Mouse (Mus musculus): ENCODE measurements around the gene Appbp2.

Appbp2 gene

DNA sequence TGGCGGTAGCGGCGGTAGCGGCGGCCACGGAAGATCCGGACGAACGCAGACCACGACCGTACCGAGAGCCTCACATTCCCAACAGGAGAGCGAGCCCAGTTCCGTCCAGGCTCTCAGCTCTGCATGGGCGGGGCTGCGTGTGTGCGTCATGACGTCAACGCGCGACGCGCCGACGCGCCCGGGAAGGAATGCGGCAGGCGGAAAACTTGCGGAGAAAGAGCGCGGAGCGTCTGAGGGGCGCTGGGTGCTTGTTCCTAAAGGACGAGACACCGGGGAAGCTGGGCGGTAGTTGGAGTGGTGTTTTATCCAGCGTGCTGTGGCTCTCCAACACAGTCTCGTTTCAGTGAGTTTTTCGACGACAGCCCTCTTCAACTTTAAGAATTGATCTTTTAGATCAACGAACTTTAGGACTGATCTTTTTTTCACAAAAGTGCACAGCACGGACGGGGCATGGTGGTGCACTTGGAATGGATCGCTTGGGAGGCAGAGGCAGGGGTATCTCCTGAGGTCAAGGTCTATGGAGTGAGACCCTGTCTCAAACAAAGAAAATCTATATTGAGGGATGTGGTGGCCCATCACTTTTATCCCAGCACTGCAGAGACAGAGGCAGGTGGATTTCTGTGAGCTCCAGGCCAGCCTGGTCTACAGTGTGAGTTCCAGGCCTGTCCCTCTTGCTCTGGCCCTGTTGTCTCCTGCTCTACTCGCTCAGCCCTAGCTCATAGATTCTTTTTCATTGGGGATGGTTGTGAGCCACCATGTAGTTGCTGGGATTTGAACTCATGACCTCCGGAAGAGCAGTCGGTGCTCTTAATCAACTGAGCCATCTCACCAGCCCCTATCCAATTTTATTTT lies at the start of gene Appbp2:
TSS of gene Appbp2 (minus strand) at position 141 of the 852 bp plus-strand sequence.
- peak; percentile 88 for DNase-seq (ENCODE audit: low spot score)

DNA sequence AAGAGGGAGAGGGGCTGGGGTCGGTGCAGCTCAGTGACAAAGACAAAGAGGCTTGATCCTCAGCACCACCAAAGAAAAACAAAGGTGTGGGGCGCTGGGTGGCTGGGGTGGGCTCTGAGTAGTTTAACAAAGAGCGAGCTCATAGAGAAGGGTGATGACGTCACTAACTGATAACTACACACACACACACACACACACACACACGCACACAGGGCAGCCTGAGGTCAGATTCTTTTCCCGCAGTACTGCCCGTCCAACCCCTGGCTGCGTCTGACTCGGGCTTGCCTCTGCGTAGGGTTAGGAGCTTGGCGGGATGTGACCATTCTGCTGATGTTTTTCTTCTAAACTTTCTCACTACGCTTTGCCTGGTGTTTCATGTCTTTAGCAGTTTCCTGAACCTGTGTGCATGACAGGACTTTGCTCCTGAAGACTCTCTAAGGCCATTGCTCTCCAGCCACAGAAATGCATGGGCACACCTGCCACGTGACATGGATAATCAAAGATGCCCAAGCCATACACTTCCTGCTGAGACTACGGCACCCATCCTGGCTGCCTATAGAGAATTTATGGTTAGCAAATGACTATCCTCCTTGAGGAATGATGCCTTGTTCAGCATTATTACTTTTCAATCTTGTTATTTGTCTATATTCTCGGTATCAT lies 46.4 kb upstream of the Appbp2 start:
- no peak for DNase-seq (ENCODE audit: low spot score)

DNA sequence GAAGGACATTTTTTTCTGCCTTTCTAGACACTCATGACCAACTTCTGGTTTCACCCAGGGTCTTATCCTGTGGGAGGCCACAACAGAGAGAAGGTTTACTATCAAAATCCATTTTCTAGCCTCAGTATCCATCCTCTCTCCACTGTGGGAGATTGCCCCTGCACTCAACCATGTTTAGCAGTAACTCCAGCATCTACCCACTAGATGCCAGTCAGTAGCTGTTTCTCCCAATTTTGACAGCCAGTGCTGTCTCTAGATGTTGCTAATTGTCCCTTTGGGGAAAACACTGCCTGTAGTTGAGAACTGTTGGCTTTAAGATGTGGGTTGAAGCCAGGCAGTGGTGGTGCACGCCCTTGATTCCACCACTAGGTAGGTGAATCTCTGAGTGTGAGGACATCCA lies 43.2 kb upstream of the Appbp2 start:
- no peak for DNase-seq (ENCODE audit: low spot score)

DNA sequence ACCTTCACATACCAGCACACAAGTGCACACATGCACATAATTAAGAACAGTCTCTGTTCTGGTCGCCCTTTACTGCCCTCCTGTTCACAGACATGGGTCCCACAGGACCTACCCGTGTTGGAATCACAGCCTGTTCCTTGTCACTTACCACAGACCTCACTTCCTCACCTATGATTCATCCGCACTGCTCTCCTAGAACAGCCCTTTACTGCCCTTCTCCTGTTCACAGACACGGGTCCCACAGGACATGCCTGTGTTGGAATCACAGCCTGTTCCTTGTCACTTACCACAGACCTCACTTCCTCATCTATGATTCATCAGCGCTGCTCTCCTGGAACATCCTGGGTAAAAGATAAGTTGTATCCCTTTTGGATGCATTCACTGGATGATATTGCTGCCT lies 42.7 kb upstream of the Appbp2 start:
- no peak for DNase-seq (ENCODE audit: low spot score)

DNA sequence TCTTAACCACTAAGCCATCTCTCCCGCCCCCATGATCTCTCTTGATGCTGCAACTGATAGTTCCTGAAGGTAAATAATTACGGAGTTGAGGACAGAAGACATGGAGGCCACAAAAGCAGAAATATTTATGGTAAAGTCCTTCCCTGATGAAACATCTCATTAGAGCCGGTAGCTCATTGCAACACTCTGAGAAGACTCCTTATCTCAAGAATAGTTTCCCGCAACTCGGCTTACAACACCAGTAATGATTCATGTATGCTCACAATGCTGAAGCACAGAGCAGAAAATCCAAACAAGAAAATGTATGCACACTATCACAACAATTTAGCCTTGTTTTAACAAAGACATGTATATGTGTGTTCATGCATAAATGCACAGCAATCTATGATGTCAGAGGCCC lies 40.2 kb upstream of the Appbp2 start:
- DNase-seq (ENCODE audit: low spot score): no peak

DNA sequence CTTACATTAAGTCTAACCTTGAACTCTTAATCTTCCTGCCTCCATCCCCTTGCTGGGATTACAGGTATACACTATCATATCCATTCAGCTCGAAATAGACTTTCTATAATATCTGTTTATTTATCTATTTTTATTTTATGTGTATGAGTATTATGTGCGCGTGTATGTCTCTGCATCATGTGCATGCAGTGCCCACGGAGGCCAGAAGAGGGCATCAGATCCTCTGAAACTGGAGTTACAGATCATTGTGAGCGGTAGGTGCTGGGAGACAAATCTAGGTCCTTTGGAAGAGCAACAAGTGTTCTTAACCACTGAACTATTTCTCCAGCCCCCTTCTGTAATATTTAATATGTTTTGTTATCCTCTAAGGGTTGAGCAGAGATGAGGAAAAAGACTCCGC lies 38.4 kb upstream of the Appbp2 start:
- no peak for DNase-seq (ENCODE audit: low spot score)

DNA sequence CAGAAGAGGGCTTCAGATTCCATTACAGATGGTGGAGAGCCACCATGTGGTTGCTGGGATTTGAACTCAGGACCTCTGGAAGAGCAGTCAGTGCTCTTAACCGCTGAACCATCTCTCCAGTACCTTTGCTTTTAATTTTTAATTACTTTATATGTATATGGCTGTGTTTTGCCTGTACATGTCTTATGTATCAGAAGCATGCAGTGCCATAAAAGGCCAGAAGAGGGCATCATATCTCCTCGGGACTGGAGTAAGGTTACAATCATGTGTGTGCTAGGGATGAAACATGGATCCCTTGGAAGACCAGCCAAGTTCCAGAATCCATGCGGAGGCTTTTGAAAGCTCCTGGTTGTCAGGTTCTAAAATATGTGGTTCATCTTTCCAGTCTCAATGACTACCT lies 35.7 kb upstream of the Appbp2 start:
- peak; percentile 73 for DNase-seq (ENCODE audit: low spot score)

DNA sequence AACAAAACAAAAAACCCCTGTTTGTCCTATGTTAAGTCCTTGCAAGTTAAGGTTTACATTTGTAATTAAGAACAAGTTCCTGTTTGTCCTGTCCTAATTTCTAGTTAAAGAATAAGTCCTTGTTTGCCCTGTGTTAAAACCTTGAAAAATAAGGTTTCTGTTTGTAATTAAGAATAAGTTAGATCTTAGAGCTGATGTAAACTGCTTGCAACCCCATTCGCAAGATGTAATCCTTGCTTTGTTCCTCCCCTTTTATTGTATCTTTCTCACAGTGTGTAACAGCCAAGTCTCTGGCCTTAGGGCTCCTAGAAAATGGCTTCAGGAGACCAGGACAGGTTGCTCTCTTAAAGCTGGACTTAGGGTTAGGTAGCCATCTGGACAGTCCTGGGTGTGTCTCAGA lies 32.5 kb upstream of the Appbp2 start:
- DNase-seq (ENCODE audit: low spot score): no peak

DNA sequence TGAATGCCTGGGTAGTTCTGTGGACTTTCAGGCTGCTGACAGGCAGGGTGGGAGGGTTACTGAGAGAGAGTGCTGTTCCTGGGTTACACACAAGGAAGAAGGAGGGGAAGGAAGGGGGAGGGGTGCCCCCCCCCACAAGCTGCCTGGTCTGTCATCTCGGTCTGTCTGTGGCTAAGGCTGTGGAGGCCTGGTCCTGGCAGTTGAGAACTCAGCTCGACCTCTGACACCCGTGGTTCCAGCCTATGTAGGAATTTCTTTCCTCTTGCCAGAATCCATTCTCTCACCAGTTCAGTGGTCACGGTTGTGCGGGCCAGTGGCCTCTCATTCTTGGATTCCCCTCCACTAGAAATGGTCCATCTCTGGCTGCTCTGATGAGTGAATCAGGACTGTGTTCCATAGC lies 29.7 kb upstream of the Appbp2 start:
- no peak for DNase-seq (ENCODE audit: low spot score)

DNA sequence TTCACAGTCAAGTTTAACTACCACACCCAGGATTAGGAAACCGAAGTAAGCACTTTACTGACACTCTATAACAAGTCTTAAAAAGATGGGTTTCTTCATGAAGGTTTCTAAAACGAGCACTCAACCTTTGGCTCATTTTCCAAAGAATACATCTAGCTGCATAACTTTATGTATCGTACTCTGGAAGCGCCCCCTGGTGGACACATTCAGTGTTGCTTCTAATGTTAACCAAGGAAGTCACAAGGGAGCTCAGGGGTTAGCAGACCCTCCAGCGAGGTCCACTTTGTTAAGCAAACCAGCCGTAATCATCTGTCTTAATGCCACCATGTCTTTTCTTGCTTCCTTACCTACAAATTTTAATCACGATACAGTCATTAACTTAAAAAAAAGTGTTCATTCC lies 26.3 kb upstream of the Appbp2 start:
- peak; percentile 75 for DNase-seq (ENCODE audit: low spot score)

DNA sequence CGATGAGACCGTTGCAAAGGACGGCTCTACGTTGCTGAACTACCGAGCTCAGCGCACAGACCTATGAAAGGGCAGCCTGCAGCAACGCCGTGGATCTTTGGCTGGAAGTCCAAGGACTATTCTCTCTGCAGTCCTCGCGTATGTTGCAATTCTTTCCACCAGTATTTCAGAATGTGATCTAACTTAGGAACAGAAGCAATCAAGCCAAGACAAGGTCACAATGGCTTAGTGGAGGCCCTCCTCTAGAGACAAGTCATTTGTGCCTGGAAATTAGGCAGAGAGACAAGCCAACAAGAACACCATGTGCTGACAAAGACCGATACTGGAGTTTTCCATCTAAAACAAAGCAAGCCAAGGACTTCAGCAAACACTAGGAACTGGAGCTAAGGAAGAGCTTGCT lies 24.0 kb upstream of the Appbp2 start:
- DNase-seq (ENCODE audit: low spot score): no peak

DNA sequence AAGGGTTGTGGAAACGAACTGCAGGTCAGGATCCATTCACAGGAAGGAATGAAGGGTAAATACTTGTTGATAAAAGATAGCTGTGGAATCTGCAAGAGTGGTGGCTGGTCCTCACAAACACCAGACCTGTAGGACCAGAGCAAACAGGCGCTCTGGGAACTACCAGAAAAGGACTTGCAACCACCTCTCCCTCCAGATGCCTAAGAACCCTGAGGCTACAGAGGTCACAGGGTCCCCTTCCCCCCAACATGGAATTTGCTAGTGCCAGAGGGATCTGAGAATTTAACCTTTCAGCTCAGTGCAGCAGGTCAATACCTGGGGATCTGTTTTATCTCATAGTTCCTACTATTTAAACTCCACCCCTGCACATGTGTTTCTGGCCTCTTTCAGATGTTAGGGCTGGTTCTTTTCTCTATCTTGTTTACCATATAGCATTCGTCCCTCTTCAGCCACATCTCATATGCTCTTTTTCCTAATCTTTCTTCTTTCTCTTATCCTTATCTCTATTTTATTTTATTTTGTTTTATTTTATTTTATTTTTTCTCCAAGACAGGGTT lies 20.6 kb upstream of the Appbp2 start:
- no peak for DNase-seq (ENCODE audit: low spot score)

DNA sequence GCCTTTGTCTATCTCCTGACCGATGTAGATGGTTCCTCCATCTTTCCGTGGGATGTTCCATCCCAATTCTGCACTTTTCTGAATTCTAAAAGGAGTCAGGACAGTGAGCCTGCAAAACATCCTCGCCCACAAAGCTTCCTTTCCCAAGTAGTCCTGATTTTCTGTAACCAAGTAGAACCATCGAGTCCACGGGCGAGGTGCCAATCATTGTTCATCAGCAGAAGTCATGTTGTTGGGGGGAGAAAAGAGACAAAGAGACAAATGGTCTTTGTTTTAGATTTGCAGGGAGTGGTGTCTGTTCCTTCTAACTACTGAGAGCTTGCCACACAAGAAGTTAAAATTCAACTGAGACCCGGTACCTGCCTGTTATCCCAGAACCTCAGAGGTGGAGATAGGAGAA lies 18.7 kb upstream of the Appbp2 start:
- no peak for DNase-seq (ENCODE audit: low spot score)

DNA sequence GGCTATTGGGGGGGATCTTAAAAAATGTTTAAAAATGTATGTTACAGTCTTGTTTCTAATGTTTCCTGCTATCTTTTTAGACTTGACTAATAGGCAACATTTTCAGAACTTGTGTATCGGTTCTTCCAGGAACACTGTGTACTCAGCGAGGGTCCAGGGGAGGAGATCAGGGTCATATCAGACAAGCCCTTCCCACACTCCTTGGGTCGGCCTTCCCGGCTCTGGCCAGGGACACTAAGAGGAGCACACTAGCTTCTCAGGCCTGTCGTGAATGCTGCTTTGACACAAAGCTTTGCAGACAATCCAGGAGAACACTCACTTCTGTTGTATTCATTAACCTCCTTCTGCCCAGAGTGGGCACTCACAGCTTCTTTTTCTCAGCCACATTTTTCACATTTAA lies 18.1 kb upstream of the Appbp2 start:
- no peak for DNase-seq (ENCODE audit: low spot score)

DNA sequence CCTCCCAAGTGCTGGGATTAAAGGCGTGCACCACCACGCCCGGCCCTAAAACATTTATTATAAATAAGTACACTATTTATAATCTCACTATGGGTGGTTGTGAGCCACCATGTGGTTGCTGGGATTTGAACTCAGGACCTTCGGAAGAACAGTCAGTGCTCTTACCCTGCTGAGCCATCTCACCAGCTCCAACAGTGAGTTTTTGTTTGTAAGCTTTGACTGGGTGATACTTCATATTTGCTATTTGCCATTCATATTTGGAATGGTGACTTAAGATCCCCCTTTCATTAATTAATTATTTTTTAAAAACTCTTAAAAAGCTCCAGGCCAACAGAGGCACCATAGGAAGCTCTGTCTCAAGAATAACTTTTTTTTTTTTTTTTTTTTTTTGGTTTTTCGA lies 17.0 kb upstream of the Appbp2 start:
- DNase-seq (ENCODE audit: low spot score): no peak

DNA sequence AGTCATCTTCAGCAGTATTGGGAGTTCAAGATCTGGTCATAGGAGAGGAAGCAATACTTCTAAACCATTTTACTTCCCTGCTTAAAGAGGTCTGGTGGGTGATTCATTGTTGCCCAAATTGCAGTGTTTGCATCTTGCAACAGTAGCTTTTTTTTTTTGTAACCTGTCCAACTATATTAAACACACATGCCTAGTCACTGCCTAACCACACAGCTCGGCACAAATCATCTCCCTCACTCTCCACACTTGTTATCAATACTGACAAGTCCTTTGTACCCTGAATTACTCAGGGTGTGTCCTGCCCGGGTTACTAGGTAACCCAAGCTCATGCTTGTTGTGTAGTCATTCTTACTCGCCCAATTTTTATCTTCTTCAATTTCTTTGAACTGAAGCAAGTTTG lies 15.5 kb upstream of the Appbp2 start:
- peak; percentile 65 for DNase-seq (ENCODE audit: low spot score)

DNA sequence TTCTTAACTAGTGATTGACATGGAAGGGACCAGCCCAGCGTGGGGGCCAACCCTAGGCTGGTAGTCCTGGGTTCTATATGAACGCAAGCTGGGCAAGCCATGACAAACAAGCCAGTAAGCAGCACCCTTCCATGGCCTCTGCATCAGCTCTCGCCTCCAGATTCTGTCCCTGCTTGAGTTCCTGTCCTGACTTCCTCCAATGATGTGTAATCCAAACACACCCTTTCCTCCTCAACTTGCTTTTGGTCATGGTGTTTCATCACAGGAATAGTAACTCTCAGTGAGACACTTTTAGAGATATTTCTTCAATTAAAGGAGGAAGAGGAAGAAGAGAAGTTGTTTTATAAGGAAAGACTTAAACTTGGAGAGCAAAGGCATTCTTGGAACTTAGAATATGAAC lies 14.4 kb upstream of the Appbp2 start:
- no peak for DNase-seq (ENCODE audit: low spot score)

DNA sequence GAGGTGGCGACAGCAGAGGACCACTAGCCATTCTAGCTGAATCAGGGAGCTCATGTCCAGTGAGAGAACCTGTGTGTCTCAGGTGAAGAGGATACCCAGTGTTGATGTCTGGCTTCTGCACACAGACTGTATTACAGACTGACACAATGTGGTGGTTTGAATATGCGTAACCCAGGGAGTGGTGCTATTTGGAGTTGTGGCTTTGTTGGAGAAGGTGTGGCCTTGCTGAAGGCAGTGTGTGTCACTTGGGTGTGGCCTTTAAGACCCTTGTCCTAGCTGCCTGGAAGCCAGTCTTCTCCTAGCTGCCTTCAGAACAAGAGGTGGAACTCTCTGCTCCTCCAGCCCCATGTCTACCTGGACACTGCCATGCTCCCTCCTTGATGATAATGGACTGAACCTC lies 13.2 kb upstream of the Appbp2 start:
- DNase-seq (ENCODE audit: low spot score): no peak

DNA sequence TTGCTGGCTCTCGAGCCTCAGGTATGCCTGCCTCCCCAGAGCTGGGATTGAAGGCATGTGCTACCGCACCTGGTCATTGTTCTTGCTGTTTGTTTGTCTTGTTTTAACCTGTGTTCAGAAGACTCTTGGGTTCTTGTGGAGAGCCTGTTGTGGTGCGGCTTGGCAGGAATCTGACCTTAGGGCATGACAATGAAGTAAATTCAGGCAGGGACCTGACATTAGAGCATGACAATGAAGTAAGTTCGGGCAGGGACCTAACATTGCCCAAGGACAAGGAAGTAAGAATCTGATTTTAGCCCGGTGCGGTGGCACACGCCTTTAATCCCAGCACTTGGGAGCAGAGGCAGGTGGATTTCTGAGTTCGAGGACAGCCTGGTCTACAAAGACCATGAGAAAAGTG lies 6.3 kb upstream of the Appbp2 start:
- no peak for DNase-seq (ENCODE audit: low spot score)

DNA sequence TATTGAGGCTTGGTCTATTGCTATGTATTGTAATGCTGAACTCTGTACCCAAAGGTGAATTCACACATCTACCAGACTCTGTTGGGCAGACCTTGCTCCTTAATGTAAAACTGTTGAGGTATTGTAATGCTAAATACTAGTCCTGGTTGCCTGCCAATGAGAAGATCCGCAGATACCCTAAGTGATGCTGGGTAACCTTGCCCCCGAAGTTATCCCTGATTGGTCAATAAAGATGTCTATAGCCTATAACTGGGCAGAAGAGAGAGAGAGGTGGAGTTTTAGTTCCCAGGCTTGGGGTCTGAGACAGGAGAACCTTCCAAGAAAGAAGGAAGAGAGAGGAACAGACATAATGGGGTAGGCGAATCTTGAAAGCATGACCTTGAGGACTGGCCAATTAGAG lies 5.3 kb upstream of the Appbp2 start:
- no peak for DNase-seq (ENCODE audit: low spot score)

DNA sequence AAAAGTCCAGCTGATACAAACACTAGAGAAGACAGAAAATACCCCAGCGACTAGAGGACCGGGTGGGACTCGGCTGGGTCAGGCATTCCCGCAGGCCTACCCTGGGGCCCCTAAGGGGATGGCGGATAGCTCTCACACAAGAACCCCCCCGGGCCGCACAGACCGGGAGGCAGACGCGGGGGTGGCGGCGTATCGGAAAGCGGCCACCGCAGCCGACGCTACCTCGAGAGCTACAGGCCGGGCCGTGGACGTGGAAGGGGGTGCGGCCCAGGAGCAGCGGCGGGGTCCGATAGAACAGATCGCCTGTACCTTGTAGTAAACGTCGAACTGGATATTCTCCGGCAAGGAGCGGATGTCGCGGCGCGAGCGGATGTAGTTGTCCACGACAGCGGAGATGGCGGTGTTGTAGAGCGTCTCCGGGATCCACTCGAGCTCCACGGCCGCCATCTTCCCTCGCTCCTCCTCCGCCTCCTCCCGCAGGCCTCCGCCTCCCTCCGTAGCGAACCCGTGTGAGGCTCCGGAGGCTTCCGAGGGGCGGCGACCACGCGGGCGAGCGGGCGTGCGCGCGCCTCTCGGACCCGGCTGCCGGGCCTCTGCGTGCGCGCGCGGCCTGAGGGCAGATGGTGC lies 454 bp downstream of the Appbp2 start:
- DNase-seq (ENCODE audit: low spot score): peak; percentile 75

DNA sequence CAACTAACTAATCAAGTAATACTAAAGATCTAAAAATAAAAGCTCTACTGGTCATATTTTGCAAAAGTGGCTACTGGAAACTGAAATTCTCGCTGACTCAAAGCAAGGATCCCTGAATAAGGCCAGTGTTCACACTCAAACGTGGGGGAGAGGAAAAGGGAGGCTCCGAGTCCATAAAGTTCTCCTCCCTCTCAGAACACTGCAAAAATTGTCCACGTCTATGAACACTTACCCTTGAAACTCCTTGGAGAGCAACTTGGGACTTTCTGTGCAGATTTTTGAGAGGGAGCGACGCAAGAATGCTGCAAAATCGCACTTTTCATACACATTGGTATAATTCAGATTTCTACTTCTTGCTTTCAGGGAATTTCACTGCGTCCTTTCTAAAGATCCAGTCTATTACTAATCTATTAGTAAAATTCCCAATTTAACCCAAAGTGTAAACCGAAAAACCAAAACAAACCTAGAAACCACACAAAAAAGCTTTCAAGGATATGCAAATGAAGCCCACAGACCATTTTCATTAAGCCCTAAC lies 1.2 kb downstream of the Appbp2 start:
- no peak for DNase-seq (ENCODE audit: low spot score)

DNA sequence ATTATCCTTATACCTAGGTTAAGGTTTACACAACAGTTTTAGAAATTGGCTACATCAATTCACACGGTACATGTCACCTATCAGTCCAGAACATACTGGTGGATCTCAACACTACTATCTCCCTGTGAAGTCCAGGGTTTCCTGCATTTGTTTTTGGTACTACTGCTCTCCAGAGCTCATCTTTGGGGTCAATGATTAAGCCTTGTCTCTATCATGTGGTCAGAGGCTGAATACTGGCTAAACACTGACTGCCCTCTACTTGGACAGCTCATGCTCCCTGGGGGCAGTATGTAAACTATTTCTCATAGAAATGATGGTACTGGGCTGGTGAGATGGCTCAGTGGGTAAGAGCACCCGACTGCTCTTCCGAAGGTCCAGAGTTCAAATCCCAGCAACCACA lies 11.7 kb downstream of the Appbp2 start:
- DNase-seq (ENCODE audit: low spot score): no peak
